Mouse (Mus musculus) left cerebral cortex, adult 18-20 months (tissue): ENCODE results near the gene Fnip2. TPM values are rescaled to one million over a fixed set of nuclear protein-coding genes. Genes with fewer than 3 reads are reported as not detected.
"Not testable (repeated sequence)": the region's sequence is repeated elsewhere in the genome, so short reads cannot be mapped to it uniquely, and the experiment has no call there.

Experiments used
- DNase-seq, 2 experiments: peaks; one replicate each; pipeline ENCODE4 v3.0.0; 2021 to 2022; ENCODE audit warnings: low spot score in 2 of 2, mixed read lengths in 1 of 2
- long read RNA-seq, 2 experiments: library from polyadenylated mRNA; stranded (forward); transcript quantifications; one replicate each; pipeline ENCODE4 v2.0.0; 2021
- total RNA-seq, 2 experiments: library from RNA; stranded (reverse); gene quantifications; 2 replicates each; pipeline ENCODE4 v1.2.3; 2021

Fnip2 gene
- 10 to 100 TPM; 18.2 to 18.5 TPM for total RNA-seq
- long read RNA-seq, experiment 1, full-length matches to known transcripts, result 2 of 4 reads
- long read RNA-seq, experiment 1, partial matches to known transcripts, result 1 of 4 reads
- long read RNA-seq, experiment 1, other reads (novel, unspliced or antisense), result 1 of 4 reads
- long read RNA-seq, experiment 2, partial matches to known transcripts, result 0 of 2 reads
- long read RNA-seq, experiment 2, other reads (novel, unspliced or antisense), result 2 of 2 reads

GRCm38 (mm10) chr3:79567703-79568362, at the start of gene Fnip2:
Gene Fnip2, minus strand, starts transcription at chr3:79567796.
- DNase-seq, result peak; percentile 84 to 88

DNA sequence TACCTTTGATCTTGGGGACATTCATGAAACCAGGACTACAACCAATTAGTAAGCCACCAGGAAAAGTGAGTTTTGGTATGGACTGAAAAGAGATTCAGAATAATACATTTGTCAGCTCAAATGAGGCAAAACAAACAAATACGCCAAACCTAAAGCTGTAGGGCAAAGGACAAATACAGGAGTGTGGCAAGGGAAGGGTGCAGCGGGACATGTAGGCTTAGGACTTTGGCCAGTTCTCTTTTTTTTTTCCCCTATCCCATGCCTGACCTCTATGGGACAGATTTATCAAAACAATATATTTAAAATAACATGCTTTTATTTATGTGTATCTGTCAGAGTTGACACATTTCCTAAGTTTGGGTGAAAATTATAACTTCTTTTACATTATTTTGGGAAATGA, 42.3 kb upstream of the Fnip2 start:
- DNase-seq, result no peak

DNA sequence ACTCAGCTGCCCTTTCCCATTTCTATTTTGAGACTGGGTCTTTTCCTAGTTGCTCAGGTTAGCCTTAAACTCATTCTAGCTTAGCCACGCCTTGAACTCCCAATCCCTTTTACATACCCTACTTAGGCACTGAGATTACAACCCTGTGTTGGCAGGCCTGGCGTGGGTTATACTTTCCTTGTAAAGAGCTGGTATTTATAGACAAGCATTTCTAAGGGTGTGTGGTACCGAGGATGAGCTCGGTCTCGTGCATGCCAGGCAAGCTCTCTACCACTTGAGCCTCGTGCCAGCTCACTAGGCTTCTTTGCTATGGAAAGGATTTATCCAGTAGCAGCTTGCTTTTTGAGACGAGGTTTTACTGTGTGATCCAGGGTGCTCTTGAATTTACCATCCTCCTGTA, 27.9 kb upstream of the Fnip2 start:
- DNase-seq, result no peak

DNA sequence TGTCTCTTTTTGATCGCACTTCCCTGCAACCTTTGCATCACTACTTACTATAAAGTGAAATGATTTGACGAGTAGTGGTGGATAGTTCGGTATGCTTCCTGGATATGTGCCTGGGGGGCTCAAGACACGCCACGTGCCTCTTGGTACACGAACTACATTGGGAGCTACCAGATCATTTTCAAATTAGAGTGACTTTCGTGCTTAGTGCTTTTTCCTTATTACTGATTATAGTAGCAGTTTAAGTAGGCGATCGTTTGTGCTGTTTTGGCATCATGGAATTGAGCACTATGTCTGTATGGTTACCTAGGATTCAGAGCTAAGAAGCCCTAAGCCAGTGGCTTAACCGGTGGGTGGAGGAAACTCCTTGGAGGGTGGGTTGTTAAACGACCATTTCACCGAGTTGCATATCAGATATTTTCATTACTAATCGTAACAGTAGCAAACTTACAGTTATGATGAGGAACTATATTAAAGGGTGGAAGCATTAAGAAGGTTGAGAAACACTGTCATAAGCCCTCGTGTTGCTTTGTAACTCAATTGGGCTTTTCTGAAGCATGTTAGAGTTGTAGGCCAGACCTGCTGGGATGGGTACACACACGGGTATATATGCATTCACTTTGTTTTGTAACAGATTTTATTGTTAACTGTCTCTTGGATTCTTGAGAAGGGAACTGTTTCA, 24.3 kb upstream of the Fnip2 start:
- DNase-seq, result no peak

- peak; percentile 71 to 85 for DNase-seq
Measured at GRCm38 (mm10) chr3:79590863-79591792, 23.5 kb upstream of the Fnip2 start, which contains the start of gene Ppid. Gene Ppid, plus strand, starts transcription at chr3:79591342.

DNA sequence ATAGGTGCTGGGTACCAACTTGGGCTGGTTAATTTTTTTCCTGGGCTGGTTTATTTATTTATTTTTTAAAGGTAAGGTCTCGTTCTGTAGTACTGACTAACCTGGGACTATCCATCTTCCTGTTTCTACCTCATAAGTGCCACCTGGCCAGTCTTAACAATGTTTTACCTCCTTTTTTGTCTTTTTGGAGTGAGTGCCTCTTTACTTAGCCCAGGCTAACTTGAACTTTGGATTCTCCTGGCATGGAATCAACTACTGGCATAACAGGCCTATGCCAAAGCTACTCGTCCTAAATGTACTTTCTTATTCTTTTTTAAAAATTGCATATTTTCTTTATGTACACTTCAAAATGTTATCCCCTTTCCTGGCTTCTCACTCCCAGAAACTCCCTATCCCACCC, 22.1 kb upstream of the Fnip2 start:
- DNase-seq, result no peak

DNA sequence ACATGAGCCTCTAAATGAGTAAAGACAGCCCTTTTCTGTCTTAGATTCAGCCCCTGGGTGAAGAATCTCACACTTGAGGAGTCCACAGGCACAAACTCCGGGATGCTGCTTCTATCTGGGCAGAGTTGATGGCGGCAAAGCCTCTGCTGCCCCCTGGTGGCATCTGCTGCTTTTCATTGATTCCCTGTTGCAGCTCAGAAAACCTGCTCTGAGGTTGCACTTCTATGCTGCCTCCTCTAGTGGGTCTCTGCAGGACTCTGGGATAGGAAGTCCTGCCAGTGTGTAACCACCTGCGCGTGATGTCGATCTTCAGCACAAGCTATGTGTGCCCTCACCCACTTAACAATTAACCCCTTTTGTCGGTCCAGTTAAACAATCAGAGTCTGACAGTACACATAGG, 19.2 kb upstream of the Fnip2 start:
- DNase-seq, result peak; percentile 94

- no peak for DNase-seq
Measured at GRCm38 (mm10) chr3:79579891-79580575, 12.4 kb upstream of the Fnip2 start.

DNA sequence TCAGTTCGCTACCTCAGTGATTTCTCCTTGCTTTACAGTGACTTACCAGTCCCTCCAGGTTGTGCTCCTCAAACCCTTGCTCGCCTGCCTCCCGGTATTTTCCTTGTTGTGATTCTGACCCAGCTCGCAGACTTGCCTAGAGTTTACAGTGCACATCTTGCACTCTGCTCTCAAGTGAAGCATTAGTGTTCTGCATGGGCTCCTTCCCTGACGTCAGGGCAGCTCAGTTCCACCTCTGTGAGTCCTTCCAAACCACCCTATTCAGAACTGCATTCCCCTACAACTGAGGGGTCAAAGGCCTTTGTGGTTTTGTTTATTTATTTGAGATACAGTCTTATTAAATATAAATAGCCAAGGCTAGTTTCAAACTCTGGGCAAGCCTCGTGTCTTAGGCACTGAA, 10.6 kb upstream of the Fnip2 start:
- no peak for DNase-seq

DNA sequence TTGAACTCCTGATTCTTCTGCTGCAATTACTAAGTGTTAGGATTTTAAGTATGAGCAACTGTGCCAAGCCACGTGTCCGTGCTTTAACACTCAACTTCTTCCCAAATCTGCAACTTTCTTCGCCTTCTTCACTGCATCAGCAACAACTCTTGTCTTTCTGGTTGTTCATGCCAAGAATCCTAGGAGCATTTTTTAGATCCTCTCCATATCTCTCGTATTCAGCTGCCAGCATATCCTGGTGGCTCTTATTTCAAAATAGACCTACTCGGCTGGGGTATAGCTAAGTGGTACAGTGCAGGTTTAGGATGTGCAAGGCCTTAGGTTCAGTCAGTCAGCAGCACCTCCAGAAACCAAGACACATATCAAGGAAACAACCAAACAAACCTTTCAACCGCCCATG, 10.0 kb upstream of the Fnip2 start:
- no peak for DNase-seq

- no peak for DNase-seq
Measured at GRCm38 (mm10) chr3:79576865-79577264, 9.3 kb upstream of the Fnip2 start.

- no peak for DNase-seq
Measured at GRCm38 (mm10) chr3:79576468-79576816, 8.8 kb upstream of the Fnip2 start.

DNA sequence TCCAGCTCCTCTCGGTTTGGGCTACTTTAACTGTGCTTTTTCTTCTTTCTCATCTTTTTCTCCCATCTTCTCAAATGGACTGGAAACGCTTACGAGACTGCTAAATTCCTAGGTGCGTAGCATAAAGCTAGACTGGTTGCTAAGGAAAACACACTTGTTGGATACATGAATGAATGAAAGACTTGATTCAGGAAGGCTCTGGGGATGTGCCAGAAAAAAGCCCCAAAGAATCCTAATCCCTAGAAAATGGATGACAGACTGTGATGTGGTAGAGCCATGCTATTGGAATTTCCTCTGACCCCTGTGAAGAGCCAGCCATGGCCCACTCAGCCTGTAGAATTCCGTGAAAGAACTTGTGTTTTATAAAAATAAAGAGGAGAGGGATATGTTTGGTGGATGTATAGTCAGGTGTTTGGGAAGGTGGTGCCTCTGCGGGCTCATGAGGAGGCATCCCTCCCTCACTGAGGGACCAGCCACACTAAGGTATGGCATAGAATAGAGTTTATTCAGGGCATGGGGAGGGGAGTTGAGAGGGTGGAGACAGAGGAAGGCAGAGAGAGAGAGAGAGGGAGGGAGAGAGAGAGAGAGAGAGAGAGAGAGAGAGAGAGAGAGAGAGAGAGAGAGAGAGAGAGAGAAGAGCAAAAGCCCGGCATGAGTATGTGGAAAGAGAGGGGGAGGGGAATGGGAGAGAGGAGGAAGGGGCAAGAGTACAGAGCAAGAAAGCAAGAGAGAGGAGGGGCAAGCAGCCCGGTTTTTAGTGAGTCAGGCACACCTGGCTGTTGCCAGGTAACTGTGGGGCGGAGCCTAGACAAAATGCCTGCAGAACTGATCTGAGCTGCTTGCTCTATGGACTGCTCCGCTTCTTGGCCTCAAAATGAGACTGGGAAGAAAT, 8.2 kb upstream of the Fnip2 start:
- DNase-seq, result no peak

- DNase-seq, result no peak
Measured at GRCm38 (mm10) chr3:79574336-79574735, 6.7 kb upstream of the Fnip2 start.

- DNase-seq, result not testable (repeated sequence)
Measured at GRCm38 (mm10) chr3:79573376-79573775, 5.8 kb upstream of the Fnip2 start.

DNA sequence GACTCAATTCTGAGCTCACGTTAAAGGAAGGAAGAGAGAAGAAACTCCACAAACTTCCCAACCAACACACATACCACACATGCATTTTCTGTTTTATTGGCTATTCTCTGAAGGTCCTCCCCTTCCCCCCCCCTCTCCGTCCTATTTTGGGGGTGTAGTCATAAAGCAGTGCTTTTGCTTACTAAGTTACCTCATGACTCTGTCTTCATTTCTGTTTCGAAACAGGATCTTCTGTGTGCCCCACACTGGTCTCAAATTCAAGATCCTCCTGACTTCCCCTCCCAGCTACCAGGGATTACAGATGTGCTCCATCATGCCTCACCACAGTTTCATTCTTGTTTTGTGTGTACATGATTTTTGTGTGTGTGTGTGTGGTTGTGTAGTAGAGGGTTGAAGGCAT, 4.8 kb upstream of the Fnip2 start:
- no peak for DNase-seq

DNA sequence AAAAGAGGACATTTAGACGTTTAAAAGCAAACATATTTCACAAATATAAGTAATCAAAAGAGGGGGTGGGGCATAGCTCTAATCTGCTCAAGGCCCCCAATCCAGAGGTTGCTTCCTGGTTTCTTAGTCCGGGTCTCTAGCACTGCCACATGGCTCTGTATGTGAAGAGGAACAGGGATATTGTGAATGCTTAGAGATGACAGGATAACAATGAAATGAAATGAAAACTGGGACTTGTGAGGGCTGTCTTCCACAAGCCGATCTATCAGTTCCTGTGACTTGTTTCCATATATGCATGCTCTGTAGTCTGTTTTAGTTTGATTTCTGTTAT, 1.7 kb upstream of the Fnip2 start:
- no peak for DNase-seq

DNA sequence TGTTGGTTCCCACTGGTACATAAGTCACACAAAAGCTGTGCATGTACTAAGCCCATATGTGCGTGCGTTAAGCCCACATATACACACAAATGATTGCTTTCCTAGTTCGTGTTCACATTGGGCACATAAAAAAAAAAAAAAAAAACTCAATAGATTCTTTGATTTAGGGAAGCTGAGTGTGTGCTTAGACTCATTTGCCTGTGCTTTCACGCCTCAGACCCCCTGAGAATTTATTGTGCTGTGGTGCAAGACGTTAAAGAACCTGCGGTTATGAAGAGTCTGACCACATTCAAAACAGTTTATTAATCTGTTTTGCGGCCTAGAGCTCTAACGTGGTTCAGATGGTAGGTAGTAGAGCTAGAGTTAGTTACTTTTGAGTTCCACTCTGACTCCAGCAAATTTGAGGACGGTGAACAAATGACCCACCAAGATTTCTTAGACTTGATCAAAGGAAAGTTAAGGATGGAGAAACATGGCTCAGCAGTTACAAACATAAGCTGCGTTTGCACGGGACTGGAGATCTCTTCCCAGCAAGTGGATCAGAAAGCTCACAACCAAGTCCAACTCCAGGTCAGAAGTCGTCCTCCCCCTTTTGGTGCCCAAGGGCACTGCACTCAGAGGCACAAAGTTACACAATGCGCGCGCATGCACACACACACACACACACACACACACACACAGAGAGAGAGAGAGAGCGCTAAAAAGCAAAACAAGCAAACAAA, 1.2 kb upstream of the Fnip2 start:
- DNase-seq, result no peak
